Mouse (Mus musculus) heart, embryonic 13.5 days (tissue): ENCODE measurements around the gene Parp4. TPM values are rescaled to one million over a fixed set of nuclear protein-coding genes. Genes with fewer than 3 reads are reported as not detected.
A peak's percentile ranks its signal among the peaks of the same experiment; 100 is the strongest.

ENCODE experiments used
- ATAC-seq: fragments of 200-750 bp; cut with Nextera tagmentation; 2 replicates; pipeline ENCODE4 v1.8.0; 2017; ENCODE audit warnings: moderate TSS enrichment; ENCODE audit not compliant: insufficient number of reproducible peaks, low FRiP score, low TSS enrichment; ENCODE audit errors: extremely low read depth
- H3K27ac ChIP-seq: fragments of 300-500 bp; sonication (generic); replicated peaks from 2 replicates; pipeline ENCODE4 v1.5.1; 2015; ENCODE audit warnings: moderate library complexity, mild to moderate bottlenecking, inconsistent platforms
- H3K27me3 ChIP-seq: fragments of 300-500 bp; sonication (generic); replicated peaks from 2 replicates; pipeline ENCODE4 v1.6.1; 2015; ENCODE audit warnings: mild to moderate bottlenecking, inconsistent platforms
- H3K36me3 ChIP-seq: fragments of 300-500 bp; sonication (generic); 2 replicates; pipeline ENCODE4 v1.6.1; 2015; ENCODE audit warnings: mild to moderate bottlenecking, inconsistent platforms
- H3K4me1 ChIP-seq: fragments of 300-500 bp; sonication (generic); 2 replicates; pipeline ENCODE4 v1.6.1; 2015; ENCODE audit warnings: inconsistent platforms
- H3K4me2 ChIP-seq: fragments of 300-500 bp; sonication (generic); 2 replicates; pipeline ENCODE4 v1.6.1; 2015; ENCODE audit warnings: inconsistent platforms, mild to moderate bottlenecking, moderate library complexity
- H3K4me3 ChIP-seq: fragments of 300-500 bp; sonication (generic); 2 replicates; pipeline ENCODE4 v1.5.1; 2015; ENCODE audit warnings: moderate library complexity, mild to moderate bottlenecking, inconsistent platforms
- H3K9ac ChIP-seq: fragments of 300-500 bp; sonication (generic); 2 replicates; pipeline ENCODE4 v1.6.1; 2015; ENCODE audit warnings: inconsistent platforms, mild to moderate bottlenecking, moderate library complexity
- H3K9me3 ChIP-seq: fragments of 300-500 bp; sonication (generic); 2 replicates; pipeline ENCODE4 v1.6.1; 2016; ENCODE audit warnings: inconsistent platforms
- WGBS: fragments of 180-500 bp; shearing (Covaris S2); methylation state at CpG from one replicate; pipeline ENCODE4 v1.1.7; 2015; ENCODE audit warnings: mixed read lengths; 5-methylcytosine and 5-hydroxymethylcytosine counted together
- polyA plus RNA-seq: library from polyadenylated mRNA; unstranded; fragments of >200 nt; fragmentation: Nextera tagmentation; extraction: Ambion mirVana; gene quantifications from 2 replicates; pipeline ENCODE4 v1.2.1, GENCODE M21; 2015

Gene Parp4
- polyA plus RNA-seq, 1 experiment from 2014 or later: 8.3 TPM

- peak overlapping the region; percentile 78 for H3K4me2 ChIP-seq
- no peak for ATAC-seq
- no peaks in the 10 kb centered on the region for H3K27me3 ChIP-seq
- no peaks in the 10 kb centered on the region for H3K9me3 ChIP-seq
- H3K4me1 ChIP-seq: peaks cover 34% of the 10 kb centered on the region
- peak overlapping the region; percentile 82; the same call in 1 of the 2 replicates for H3K4me3 ChIP-seq
- no peak overlapping the region; the same call in 1 of the 2 replicates for H3K9ac ChIP-seq
- WGBS: 70% methylated on average over 2 of the region's 2 CpGs
- H3K36me3 ChIP-seq: peaks cover 10% of the 10 kb centered on the region; the same call in 1 of the 2 replicates
- no peak overlapping the region for H3K27ac ChIP-seq
Measured at GRCm38 (mm10) chr14:56572546-56572945, 2.9 kb upstream of the Parp4 start.

GRCm38 (mm10) chr14:56575969-56576901 lies 816 bp downstream of the Parp4 start:
- peak overlapping the region; percentile 77 for H3K4me2 ChIP-seq
- H3K9me3 ChIP-seq: no peaks in the 10 kb centered on the region
- peak overlapping the region; percentile 82 for H3K4me3 ChIP-seq
- peaks cover 43% of the 10 kb centered on the region for H3K4me1 ChIP-seq
- H3K9ac ChIP-seq: peak overlapping the region; percentile 90
- H3K27ac ChIP-seq: peak overlapping the region; percentile 70; the same call in 1 of the 2 replicates
- WGBS: 70% methylated on average over 18 of the region's 18 CpGs
- H3K36me3 ChIP-seq: peaks cover 11% of the 10 kb centered on the region; the same call in 1 of the 2 replicates
- ATAC-seq: no peak
- no peaks in the 10 kb centered on the region for H3K27me3 ChIP-seq

DNA sequence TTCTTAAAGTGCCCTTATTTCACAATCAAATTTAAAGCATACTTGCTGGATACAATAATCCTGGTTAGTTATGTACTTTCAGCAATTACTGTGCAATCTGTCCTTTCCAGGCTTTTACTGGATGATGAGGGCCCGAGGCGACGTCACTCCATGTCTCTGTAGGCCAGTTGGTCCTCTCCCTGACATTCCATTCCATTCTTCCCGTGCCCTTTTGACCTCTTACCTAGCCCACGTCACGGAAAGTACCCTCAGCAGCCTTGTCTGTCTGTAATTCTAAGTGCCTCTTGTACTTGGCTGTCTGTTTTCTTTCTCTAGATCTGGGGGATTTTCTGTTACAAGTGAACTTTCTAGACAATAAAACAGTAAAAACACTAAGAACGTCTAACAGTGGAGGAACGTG lies 3.6 kb downstream of the Parp4 start:
- Histone ChIP-seq H3K4me3 (no peak overlapping the region), H3K27ac (no peak overlapping the region), H3K9ac (no peak overlapping the region), H3K9me3 (no peaks in the 10 kb centered on the region), H3K4me2 (no peak overlapping the region), H3K4me1 (peaks cover 48% of the 10 kb centered on the region), H3K27me3 (no peaks in the 10 kb centered on the region), H3K36me3 (peaks cover 18% of the 10 kb centered on the region; the same call in 1 of the 2 replicates)
- WGBS: 37% methylated on average over 8 of the region's 8 CpGs
- no peak for ATAC-seq

GRCm38 (mm10) chr14:56581117-56581516 lies 5.7 kb downstream of the Parp4 start:
- H3K4me1 ChIP-seq: peaks cover 37% of the 10 kb centered on the region
- WGBS: 28% methylated on average over 5 of the region's 5 CpGs
- H3K9me3 ChIP-seq: no peaks in the 10 kb centered on the region
- ATAC-seq: no peak
- H3K9ac ChIP-seq: peak overlapping the region; percentile 56
- H3K36me3 ChIP-seq: peaks cover 39% of the 10 kb centered on the region
- H3K4me2 ChIP-seq: no peak overlapping the region
- peak overlapping the region; percentile 84 for H3K27ac ChIP-seq
- H3K4me3 ChIP-seq: no peak overlapping the region
- no peaks in the 10 kb centered on the region for H3K27me3 ChIP-seq

GRCm38 (mm10) chr14:56582294-56582693 lies 6.9 kb downstream of the Parp4 start:
- Histone ChIP-seq H3K4me3 (no peak overlapping the region), H3K36me3 (peaks cover 41% of the 10 kb centered on the region), H3K27me3 (no peaks in the 10 kb centered on the region), H3K4me2 (no peak overlapping the region), H3K9me3 (no peaks in the 10 kb centered on the region), H3K4me1 (peaks cover 31% of the 10 kb centered on the region), H3K9ac (no peak overlapping the region), H3K27ac (no peak overlapping the region)
- no peak for ATAC-seq
- WGBS: 75% methylated on average over 6 of the region's 6 CpGs

GRCm38 (mm10) chr14:56592191-56592590 lies 16.8 kb downstream of the Parp4 start:
- H3K9ac ChIP-seq: no peak overlapping the region
- WGBS: 91% methylated on average over 9 of the region's 9 CpGs
- H3K36me3 ChIP-seq: peaks cover 88% of the 10 kb centered on the region
- no peaks in the 10 kb centered on the region for H3K4me1 ChIP-seq
- H3K27me3 ChIP-seq: no peaks in the 10 kb centered on the region
- no peak overlapping the region for H3K4me3 ChIP-seq
- no peak for ATAC-seq
- no peak overlapping the region for H3K27ac ChIP-seq
- no peak overlapping the region for H3K4me2 ChIP-seq
- no peaks in the 10 kb centered on the region for H3K9me3 ChIP-seq

GRCm38 (mm10) chr14:56594811-56595210 lies 19.4 kb downstream of the Parp4 start:
- Histone ChIP-seq H3K27ac (no peak overlapping the region), H3K36me3 (peaks cover 97% of the 10 kb centered on the region), H3K4me3 (no peak overlapping the region), H3K9ac (no peak overlapping the region), H3K4me1 (no peaks in the 10 kb centered on the region), H3K9me3 (no peaks in the 10 kb centered on the region), H3K27me3 (no peaks in the 10 kb centered on the region), H3K4me2 (no peak overlapping the region)
- ATAC-seq: no peak
- 93% methylated on average over 1 of the region's 1 CpGs for WGBS

DNA sequence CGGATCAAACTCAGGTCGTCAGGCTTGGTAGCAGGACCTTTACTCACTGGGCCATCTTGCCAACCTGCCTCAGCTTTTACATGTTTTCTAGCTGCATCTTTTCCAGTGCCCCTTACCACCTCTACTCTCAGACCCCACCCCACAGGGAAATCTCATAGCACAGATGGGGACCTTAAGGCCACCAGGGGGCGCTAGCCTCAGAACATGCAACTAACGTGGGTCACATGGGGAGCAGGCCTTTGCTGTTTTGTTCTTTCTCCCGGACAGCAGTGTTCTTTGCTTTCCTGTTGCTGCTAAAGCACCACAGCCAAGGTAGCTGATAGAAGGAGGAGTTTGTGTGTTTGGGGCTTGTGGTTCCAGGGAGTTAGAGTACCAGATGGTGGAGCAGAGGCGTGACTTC lies 23.3 kb downstream of the Parp4 start:
- no peaks in the 10 kb centered on the region for H3K27me3 ChIP-seq
- no peak for ATAC-seq
- WGBS: 45% methylated on average over 6 of the region's 6 CpGs
- H3K36me3 ChIP-seq: peaks cover 87% of the 10 kb centered on the region
- no peaks in the 10 kb centered on the region for H3K9me3 ChIP-seq
- no peak overlapping the region for H3K27ac ChIP-seq
- H3K4me1 ChIP-seq: no peaks in the 10 kb centered on the region
- H3K4me2 ChIP-seq: no peak overlapping the region
- H3K4me3 ChIP-seq: no peak overlapping the region
- no peak overlapping the region for H3K9ac ChIP-seq

- Histone ChIP-seq H3K4me3 (no peak overlapping the region), H3K9ac (no peak overlapping the region), H3K27me3 (no peaks in the 10 kb centered on the region), H3K9me3 (no peaks in the 10 kb centered on the region), H3K27ac (no peak overlapping the region), H3K4me2 (no peak overlapping the region), H3K4me1 (no peaks in the 10 kb centered on the region), H3K36me3 (peaks cover 75% of the 10 kb centered on the region)
- ATAC-seq: no peak
- 86% methylated on average over 9 of the region's 9 CpGs for WGBS
Measured at GRCm38 (mm10) chr14:56602069-56602468, 26.6 kb downstream of the Parp4 start.

DNA sequence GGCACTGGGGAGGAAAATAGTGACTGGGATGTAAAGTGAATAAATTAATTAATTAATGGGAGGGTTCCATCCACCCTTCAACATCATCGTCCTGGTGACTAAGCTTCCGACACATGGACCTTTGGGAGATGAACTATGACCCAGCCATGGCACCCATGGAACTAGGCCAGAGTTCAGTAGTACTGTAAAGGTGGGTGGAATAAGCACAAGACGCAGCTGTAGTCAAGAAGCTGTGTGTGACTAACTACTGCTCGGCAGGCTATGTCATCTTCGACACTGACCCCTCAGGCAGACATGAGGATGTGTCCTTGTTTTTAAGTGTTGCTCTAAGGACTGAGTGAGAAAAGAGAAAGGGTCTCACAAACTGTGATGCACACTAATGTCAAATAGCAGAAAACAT lies 29.0 kb downstream of the Parp4 start:
- Histone ChIP-seq H3K9me3 (no peaks in the 10 kb centered on the region), H3K36me3 (peaks cover 73% of the 10 kb centered on the region), H3K9ac (no peak overlapping the region), H3K4me3 (no peak overlapping the region), H3K4me2 (no peak overlapping the region), H3K27ac (no peak overlapping the region), H3K4me1 (no peaks in the 10 kb centered on the region), H3K27me3 (no peaks in the 10 kb centered on the region)
- WGBS: 90% methylated on average over 5 of the region's 5 CpGs
- ATAC-seq: no peak

DNA sequence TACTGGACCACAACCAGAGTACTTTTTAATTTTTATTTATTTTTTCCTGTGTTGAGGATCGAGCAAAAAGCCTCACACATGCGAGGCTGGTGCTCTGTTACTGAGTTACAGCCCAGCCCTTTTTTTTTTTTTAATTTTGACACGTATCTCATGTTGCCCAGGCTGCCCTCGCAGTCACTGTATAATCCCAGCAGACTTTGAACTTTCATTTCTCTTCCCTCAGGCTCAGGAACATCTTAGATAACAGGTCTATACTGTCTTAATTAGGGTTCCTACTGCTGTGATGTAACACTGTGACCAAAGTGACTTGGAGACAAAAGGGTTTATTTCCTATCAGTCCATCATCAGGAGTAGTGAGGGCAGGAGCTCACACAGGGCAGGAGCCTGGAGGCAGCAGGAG lies 29.7 kb downstream of the Parp4 start:
- Histone ChIP-seq H3K4me1 (no peaks in the 10 kb centered on the region), H3K36me3 (peaks cover 75% of the 10 kb centered on the region), H3K4me2 (no peak overlapping the region), H3K27me3 (no peaks in the 10 kb centered on the region), H3K4me3 (no peak overlapping the region), H3K9me3 (peaks cover 4% of the 10 kb centered on the region; the same call in 1 of the 2 replicates), H3K27ac (no peak overlapping the region), H3K9ac (no peak overlapping the region)
- ATAC-seq: no peak
- 77% methylated on average over 4 of the region's 4 CpGs for WGBS

GRCm38 (mm10) chr14:56613212-56613611 lies 37.8 kb downstream of the Parp4 start:
- Histone ChIP-seq H3K27ac (no peak overlapping the region), H3K36me3 (peaks cover 98% of the 10 kb centered on the region), H3K27me3 (no peaks in the 10 kb centered on the region), H3K9ac (no peak overlapping the region), H3K4me1 (no peaks in the 10 kb centered on the region), H3K9me3 (peaks cover 4% of the 10 kb centered on the region; the same call in 1 of the 2 replicates), H3K4me3 (no peak overlapping the region), H3K4me2 (no peak overlapping the region)
- no peak for ATAC-seq
- 82% methylated on average over 3 of the region's 3 CpGs for WGBS
